In genomic region chr10:40725471-40725870, GRCm38 (mm10) we compare ENCODE assay signal across 19 mouse cellular contexts. TPM values are rescaled to one million over a fixed set of nuclear protein-coding genes. Genes with fewer than 3 reads are reported as not detected.
A peak's percentile ranks its signal among the peaks of the same experiment; 100 is the strongest.
DNase-seq lines count a peak whose midpoint lies in the region; ATAC-seq and TF ChIP-seq lines count a peak whose summit lies in the region.
"Had no signal": no experiment of that assay in that cellular context is flagged by ENCODE, and none has a peak within 500 bp of the region (broad histone marks: within the 10 kb centered on the region; RNA-seq: fewer than 3 reads in every experiment).

No protein-coding gene starts in this region.

- H3K4me3 ChIP-seq in intestine, embryonic 14.5 days (ENCODE audit: low read depth, low read length): no peak overlapping the region
- H3K4me3 ChIP-seq in intestine, postnatal 0 days (ENCODE audit: low read depth, low read length): no peak overlapping the region
- no peak overlapping the region for H3K4me3 ChIP-seq in forebrain, embryonic 12.5 days (replicated peaks)
- H3K4me3 ChIP-seq: embryonic facial prominence, embryonic 15.5 days; heart, embryonic 15.5 days; hindbrain, embryonic 15.5 days; liver, embryonic 15.5 days; neural tube, embryonic 15.5 days had no signal

- TF ChIP-seq CTCF in intestine, postnatal 0 days (IDR thresholded peaks at IDR 0.05; ENCODE audit: low read depth): no peak

- H3K9me3 ChIP-seq in intestine, embryonic 14.5 days (ENCODE audit: control insufficient read depth, low read length): no peaks in the 10 kb centered on the region
- H3K9me3 ChIP-seq in intestine, postnatal 0 days (ENCODE audit: control insufficient read depth): no peaks in the 10 kb centered on the region
- no peaks in the 10 kb centered on the region for H3K9me3 ChIP-seq in forebrain, embryonic 12.5 days
- H3K9me3 ChIP-seq: embryonic facial prominence, embryonic 15.5 days; heart, embryonic 15.5 days; hindbrain, embryonic 15.5 days; liver, embryonic 15.5 days; neural tube, embryonic 15.5 days had no signal

- H3K9ac ChIP-seq in intestine, embryonic 14.5 days (ENCODE audit: low read length): no peak overlapping the region
- no peak overlapping the region for H3K9ac ChIP-seq in intestine, postnatal 0 days (ENCODE audit: low read depth, low read length)
- H3K9ac ChIP-seq in forebrain, embryonic 12.5 days: no peak overlapping the region
- H3K9ac ChIP-seq: embryonic facial prominence, embryonic 15.5 days; forebrain, postnatal 0 days; heart, embryonic 15.5 days; hindbrain, embryonic 15.5 days; liver, embryonic 15.5 days; neural tube, embryonic 15.5 days had no signal

- H3K4me1 ChIP-seq in intestine, embryonic 14.5 days (replicated peaks; ENCODE audit: control insufficient read depth, insufficient read depth, low read length): peaks cover 21% of the 10 kb centered on the region
- H3K4me1 ChIP-seq in intestine, postnatal 0 days (replicated peaks; ENCODE audit: control insufficient read depth, insufficient read depth, low read length): no peaks in the 10 kb centered on the region
- peaks cover 33% of the 10 kb centered on the region for H3K4me1 ChIP-seq in forebrain, embryonic 12.5 days
- H3K4me1 ChIP-seq: heart, embryonic 15.5 days; liver, embryonic 15.5 days had no signal

- no peaks in the 10 kb centered on the region for H3K27me3 ChIP-seq in intestine, embryonic 14.5 days (replicated peaks; ENCODE audit: control insufficient read depth, insufficient read depth, low read length)
- no peaks in the 10 kb centered on the region for H3K27me3 ChIP-seq in intestine, postnatal 0 days (replicated peaks; ENCODE audit: control insufficient read depth, insufficient read depth, low read length)
- H3K27me3 ChIP-seq in forebrain, embryonic 12.5 days: no peaks in the 10 kb centered on the region
- H3K27me3 ChIP-seq: embryonic facial prominence, embryonic 15.5 days; heart, embryonic 15.5 days; hindbrain, embryonic 15.5 days; neural tube, embryonic 15.5 days had no signal

- ATAC-seq in intestine, embryonic 14.5 days (replicated peaks; ENCODE audit: low FRiP score, low TSS enrichment, low read depth): no peak
- ATAC-seq in intestine, postnatal 0 days: no peak
- no peak for ATAC-seq in forebrain, embryonic 12.5 days (ENCODE audit: low FRiP score)
- ATAC-seq: forebrain, postnatal 0 days; intestine, embryonic 16.5 days had no signal

- H3K27ac ChIP-seq in intestine, embryonic 14.5 days (ENCODE audit: low read depth): no peak overlapping the region; the same call in 1 of the 2 replicates
- no peak overlapping the region for H3K27ac ChIP-seq in intestine, postnatal 0 days (ENCODE audit: low read depth, low read length)
- H3K27ac ChIP-seq in forebrain, embryonic 12.5 days: no peak overlapping the region
- H3K27ac ChIP-seq: embryonic facial prominence, embryonic 15.5 days; heart, embryonic 15.5 days; hindbrain, embryonic 15.5 days; liver, embryonic 15.5 days; macrophage; neural tube, embryonic 15.5 days had no signal

- peak; percentile 40 for DNase-seq in intestine, embryonic 14.5 days (ENCODE audit: low spot score)
- DNase-seq in right cerebral cortex, postnatal 10 days (ENCODE audit: low spot score in 2 of 2): peak; percentile 5 to 19
- DNase-seq in right cerebral cortex, adult 2 months (ENCODE audit: low spot score in 2 of 2): no peak
- peak; percentile 35 for DNase-seq in fibroblast of lung, adult 2 months (ENCODE audit: low read depth)
- no peak for DNase-seq in yolk sac, embryonic 10.5 days (ENCODE audit: low spot score)
- DNase-seq: cerebellum, adult 8-10 months; cerebellum, postnatal 36 days; forebrain, postnatal 0 days; gastrocnemius, postnatal 36 days; heart, postnatal 36 days had no signal

- H3K4me2 ChIP-seq in intestine, embryonic 14.5 days (ENCODE audit: low read length): no peak overlapping the region
- no peak overlapping the region for H3K4me2 ChIP-seq in intestine, postnatal 0 days (replicated peaks; ENCODE audit: low read depth)
- H3K4me2 ChIP-seq in forebrain, embryonic 12.5 days: no peak overlapping the region
- H3K4me2 ChIP-seq: embryonic facial prominence, embryonic 15.5 days; heart, embryonic 15.5 days; hindbrain, embryonic 15.5 days; liver, embryonic 15.5 days; neural tube, embryonic 15.5 days had no signal

- WGBS in intestine, embryonic 14.5 days: 75% methylated on average over 4 of the region's 4 CpGs
- WGBS in intestine, postnatal 0 days: 67% methylated on average over 4 of the region's 4 CpGs
- 85% methylated on average over 4 of the region's 4 CpGs for WGBS in forebrain, embryonic 12.5 days

- H3K36me3 ChIP-seq in intestine, embryonic 14.5 days (ENCODE audit: control insufficient read depth, insufficient read depth, low read length): no peaks in the 10 kb centered on the region
- no peaks in the 10 kb centered on the region for H3K36me3 ChIP-seq in intestine, postnatal 0 days (ENCODE audit: control insufficient read depth, insufficient read depth)
- no peaks in the 10 kb centered on the region for H3K36me3 ChIP-seq in forebrain, embryonic 12.5 days (replicated peaks)
- H3K36me3 ChIP-seq: embryonic facial prominence, embryonic 15.5 days; heart, embryonic 15.5 days; hindbrain, embryonic 15.5 days; liver, embryonic 15.5 days; neural tube, embryonic 15.5 days had no signal

RNA-seq across cellular contexts. Expression of gene Mettl24, which starts 42.4 kb away (rescaled TPM):
- polyA plus RNA-seq in intestine, embryonic 14.5 days (2014; fragmentation: Nextera tagmentation; extraction: Ambion mirVana): 4.2 and 4.5 TPM in 2 replicates
- 1.7 and 1.9 TPM in 2 replicates for polyA plus RNA-seq in intestine, postnatal 0 days (2015; fragmentation: Nextera tagmentation; extraction: Ambion mirVana)
- 0.63 and 0.73 TPM in 2 replicates for polyA plus RNA-seq in forebrain, embryonic 12.5 days (2016; fragmentation: Nextera tagmentation; extraction: Ambion mirVana)
- polyA plus RNA-seq: macrophage had no signal

Comparison
In these comparisons a context has a peak if more than half of its experiments do, and no peak if none do; other contexts are left out.
1. DNase-seq: peak in intestine, embryonic 14.5 days (single experiment), right cerebral cortex, postnatal 10 days (2 of 2) and fibroblast of lung, adult 2 months (single experiment); none in right cerebral cortex, adult 2 months (0 of 2) and yolk sac, embryonic 10.5 days (single experiment).